Mouse (Mus musculus) kidney, adult 2 months (tissue): Measurements from ENCODE around the gene Phyhd1. TPM values are rescaled to one million over a fixed set of nuclear protein-coding genes. Genes with fewer than 3 reads are reported as not detected.

ENCODE experiments used
- DNase-seq: peaks from one replicate; pipeline ENCODE4 v3.0.0; 2021
- H3K27ac ChIP-seq: fragments of 200-500 bp; 2 replicates; pipeline ENCODE4 v1.5.1; 2012; ENCODE audit warnings: low read depth, low read length, control low read depth, inconsistent platforms; ENCODE audit not compliant: insufficient read depth
- H3K27me3 ChIP-seq: fragments of 200-500 bp; replicated peaks from 2 replicates; pipeline ENCODE4 v1.6.1; 2012; ENCODE audit warnings: mild to moderate bottlenecking, moderate library complexity, low read length, inconsistent platforms; ENCODE audit not compliant: control insufficient read depth, insufficient read depth
- H3K36me3 ChIP-seq: fragments of 200-500 bp; 2 replicates; pipeline ENCODE4 v1.6.1; 2012; ENCODE audit warnings: mild to moderate bottlenecking, moderate library complexity, low read length, inconsistent platforms; ENCODE audit not compliant: control insufficient read depth, insufficient read depth
- H3K4me1 ChIP-seq: fragments of 200-500 bp; 2 replicates; pipeline ENCODE4 v1.6.1; 2011; ENCODE audit warnings: low read length; ENCODE audit not compliant: control insufficient read depth, insufficient read depth
- H3K4me3 ChIP-seq: fragments of 200-500 bp; 2 replicates; pipeline ENCODE4 v1.5.1; 2011; ENCODE audit warnings: mild to moderate bottlenecking, low read depth, low read length, control low read depth; ENCODE audit not compliant: insufficient read depth
- CTCF ChIP-seq: fragments of 200-500 bp; conservative IDR thresholded peaks from 2 replicates; pipeline ENCODE4 v1.5.1; 2011; ENCODE audit warnings: low read depth, mild to moderate bottlenecking, control low read depth, low read length, moderate library complexity, mixed read lengths; ENCODE audit not compliant: insufficient read depth, insufficient read length
- POLR2A ChIP-seq: fragments of 200-500 bp; IDR thresholded peaks from one replicate; pipeline ENCODE4 v1.6.1; 2011; ENCODE audit warnings: low read depth, low read length, control low read depth
- WGBS: fragments of 180-500 bp; shearing (Covaris S2); methylation state at CpG from one replicate; pipeline ENCODE4 v1.1.7; 2018; 5-methylcytosine and 5-hydroxymethylcytosine counted together
- polyA plus RNA-seq: library from polyadenylated mRNA; depleted of rRNA; stranded (reverse); fragments of >200 nt; gene quantifications from 2 replicates; pipeline ENCODE4 v1.2.3, GENCODE M21; 2012

Phyhd1 gene
- polyA plus RNA-seq, 1 experiment, result 117 TPM

- WGBS, result 35% methylated on average over 4 of the region's 4 CpGs
- no peak for DNase-seq
- H3K36me3 ChIP-seq, result no peaks in the 10 kb centered on the region
- TF ChIP-seq CTCF (no peak), POLR2A (no peak)
- H3K4me1 ChIP-seq, result peaks cover 23% of the 10 kb centered on the region
- no peaks in the 10 kb centered on the region for H3K27me3 ChIP-seq
- H3K27ac ChIP-seq, result no peak overlapping the region
- no peak overlapping the region for H3K4me3 ChIP-seq
Measured at GRCm38 (mm10) chr2:30247681-30248080, 18.3 kb upstream of the Phyhd1 start.

- Histone ChIP-seq H3K27ac (no peak overlapping the region), H3K4me3 (no peak overlapping the region), H3K27me3 (no peaks in the 10 kb centered on the region), H3K36me3 (no peaks in the 10 kb centered on the region), H3K4me1 (peaks cover 16% of the 10 kb centered on the region; the same call in 1 of the 2 replicates)
- DNase-seq, result no peak
- WGBS, result 91% methylated on average over 3 of the region's 3 CpGs
- TF ChIP-seq CTCF (no peak), POLR2A (no peak)
Measured at GRCm38 (mm10) chr2:30249182-30249581, 16.8 kb upstream of the Phyhd1 start.

GRCm38 (mm10) chr2:30250166-30251128 is 15.6 kb upstream of the Phyhd1 start:
- H3K4me3 ChIP-seq, result no peak overlapping the region
- peaks cover 16% of the 10 kb centered on the region; the same call in 1 of the 2 replicates for H3K4me1 ChIP-seq
- no peaks in the 10 kb centered on the region for H3K27me3 ChIP-seq
- H3K27ac ChIP-seq, result no peak overlapping the region
- TF ChIP-seq POLR2A (no peak), CTCF (no peak)
- DNase-seq, result no peak
- 68% methylated on average over 10 of the region's 10 CpGs for WGBS
- H3K36me3 ChIP-seq, result no peaks in the 10 kb centered on the region

GRCm38 (mm10) chr2:30251417-30252104 is 14.4 kb upstream of the Phyhd1 start:
- WGBS, result 60% methylated on average over 5 of the region's 5 CpGs
- no peak overlapping the region for H3K4me3 ChIP-seq
- TF ChIP-seq POLR2A (no peak), CTCF (no peak)
- peaks cover 16% of the 10 kb centered on the region; the same call in 1 of the 2 replicates for H3K4me1 ChIP-seq
- H3K27ac ChIP-seq, result no peak overlapping the region
- no peaks in the 10 kb centered on the region for H3K27me3 ChIP-seq
- no peak for DNase-seq
- H3K36me3 ChIP-seq, result no peaks in the 10 kb centered on the region

GRCm38 (mm10) chr2:30252521-30252920 is 13.5 kb upstream of the Phyhd1 start:
- no peak for TF ChIP-seq CTCF
- TF ChIP-seq POLR2A, result no peak
- H3K4me1 ChIP-seq, result peaks cover 16% of the 10 kb centered on the region; the same call in 1 of the 2 replicates
- H3K27me3 ChIP-seq, result no peaks in the 10 kb centered on the region
- 76% methylated on average over 3 of the region's 3 CpGs for whole genome bisulfite sequencing
- no peak overlapping the region for H3K27ac ChIP-seq
- DNase-seq, result no peak
- no peak overlapping the region for H3K4me3 ChIP-seq
- peaks cover 2% of the 10 kb centered on the region; the same call in 1 of the 2 replicates for H3K36me3 ChIP-seq

- Histone ChIP-seq H3K27me3 (no peaks in the 10 kb centered on the region), H3K27ac (no peak overlapping the region), H3K36me3 (peaks cover 2% of the 10 kb centered on the region; the same call in 1 of the 2 replicates), H3K4me1 (peaks cover 21% of the 10 kb centered on the region; the same call in 1 of the 2 replicates), H3K4me3 (no peak overlapping the region)
- TF ChIP-seq CTCF (no peak), POLR2A (no peak)
- 62% methylated on average over 5 of the region's 5 CpGs for WGBS
- DNase-seq, result no peak
Measured at GRCm38 (mm10) chr2:30253809-30254208, 12.2 kb upstream of the Phyhd1 start.
